Mouse (Mus musculus) cerebellum, postnatal 4 days (tissue): Measurements from ENCODE around the gene Clec4b1.
"Not testable (repeated sequence)": the region's sequence is repeated elsewhere in the genome, so short reads cannot be mapped to it uniquely, and the experiment has no call there.

ENCODE experiments used
- DNase-seq, 2 experiments: peaks; one replicate each; pipeline ENCODE4 v3.0.0; 2022; ENCODE audit warnings: low spot score in 2 of 2, mixed read lengths in 1 of 2

The Clec4b1 gene

DNA sequence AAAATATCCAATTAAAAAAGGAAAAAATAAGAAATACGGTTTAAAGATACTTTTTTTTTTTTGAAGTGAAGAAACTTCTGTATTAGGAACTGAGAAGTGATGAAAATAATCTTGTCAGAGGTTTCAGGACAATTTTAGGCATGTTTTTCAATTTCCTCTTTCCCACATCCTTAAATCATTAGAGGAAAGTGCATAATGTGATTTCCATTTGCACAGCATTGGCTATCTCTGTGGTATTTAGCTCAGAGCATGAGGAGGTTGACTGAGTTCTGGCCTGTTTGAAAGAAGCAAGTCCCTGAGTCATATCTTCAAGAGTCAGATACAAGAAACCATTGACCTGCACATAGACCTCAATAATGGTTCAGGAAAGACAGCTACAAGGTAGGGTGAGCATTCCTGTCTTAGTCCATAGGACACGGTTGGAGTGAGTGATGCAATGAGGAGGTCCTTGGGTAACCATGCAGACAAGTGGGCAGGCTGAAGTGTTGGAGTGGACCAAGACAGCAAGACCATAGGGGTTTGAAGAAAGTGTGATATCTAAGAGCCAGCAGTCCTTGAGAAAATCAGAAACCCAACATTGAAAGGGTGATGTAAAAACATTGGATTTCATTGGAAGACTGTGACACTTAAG, at the start of gene Clec4b1:
Clec4b1 (plus strand) TSS at position 221 of the 631 bp plus-strand sequence.
- DNase-seq: no peak

DNA sequence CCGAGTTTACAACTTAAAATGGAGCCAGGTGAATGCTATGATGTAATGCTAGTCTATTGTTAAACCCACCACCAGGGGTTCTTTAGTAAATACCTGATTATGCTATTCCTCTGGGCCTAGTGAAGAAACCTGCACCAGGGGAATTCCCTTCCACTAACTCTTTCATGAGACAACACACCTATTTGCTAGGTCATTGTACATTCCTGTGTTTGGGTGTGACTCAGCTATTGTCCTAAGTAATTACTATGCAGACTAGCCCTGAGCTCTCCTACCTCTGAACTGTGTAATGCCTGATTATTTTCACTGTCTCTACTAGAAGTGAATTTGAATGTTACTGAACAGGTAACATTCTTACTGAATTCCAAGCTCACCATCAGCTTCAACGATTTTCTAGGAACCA, 45.1 kb upstream of the Clec4b1 start:
- DNase-seq: not testable (repeated sequence)

DNA sequence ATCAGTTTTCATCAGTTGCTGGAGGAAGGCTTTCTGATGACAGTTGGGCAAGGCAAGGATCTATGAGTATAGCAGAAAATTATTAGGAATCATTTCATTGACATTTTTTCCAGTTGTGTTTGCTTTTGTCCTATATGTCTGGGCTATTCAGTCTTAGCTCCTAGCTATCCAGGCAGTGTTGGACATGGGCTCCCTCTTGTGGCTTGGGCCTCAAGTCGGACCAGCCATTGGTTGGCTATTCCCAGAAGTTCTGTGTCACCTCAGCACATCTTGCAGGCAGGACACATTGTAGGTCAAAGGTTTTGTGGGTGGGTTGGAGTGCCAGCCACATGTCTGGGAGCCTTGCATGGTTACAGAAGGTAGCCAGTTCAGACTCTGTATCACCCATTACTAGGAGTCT, 44.2 kb upstream of the Clec4b1 start:
- DNase-seq: no peak

GRCm38 (mm10) chr6:123095125-123095843, 45.5 kb downstream of the Clec4b1 start:
- no peak for DNase-seq

- DNase-seq: not testable (repeated sequence)
Observed at GRCm38 (mm10) chr6:123106128-123106527, 56.4 kb downstream of the Clec4b1 start, which contains the start of gene Clec4a2. Clec4a2 (plus strand) TSS chr6:123106428.
